Mouse (Mus musculus): Measurements from ENCODE around the gene Uty. TPM values are rescaled to one million over a fixed set of nuclear protein-coding genes. Genes with fewer than 3 reads are reported as not detected.

Uty gene
- total and polyA plus RNA-seq, 3 experiments = 7.4 to 115 (median 21.4) TPM

GRCm38 (mm10) chrY:1163054-1163453 is 82.5 kb downstream of the Uty start:
- H3K27ac ChIP-seq (ENCODE audit: control insufficient read depth, low read depth, low read length) = no peak overlapping the region
- no peak overlapping the region for H3K4me3 ChIP-seq (ENCODE audit: control insufficient read depth in 1 of 2, insufficient read depth in 1 of 2, low read depth in 2 of 2, low read length in 2 of 2)
- no peaks in the 10 kb centered on the region for H3K9me3 ChIP-seq (replicated peaks; ENCODE audit: insufficient read depth, low read length)
- no peaks in the 10 kb centered on the region for H3K27me3 ChIP-seq (ENCODE audit: control insufficient read depth in 1 of 2, insufficient read depth in 2 of 2, low read length in 2 of 2)
- no peak overlapping the region for H3K9ac ChIP-seq (ENCODE audit: control insufficient read depth, low read depth, low read length, poor library complexity, severe bottlenecking)
- H3K79me2 ChIP-seq (ENCODE audit: control insufficient read depth, insufficient read depth, low read length, poor library complexity) = no peaks in the 10 kb centered on the region
- H3K36me3 ChIP-seq (ENCODE audit: control insufficient read depth in 1 of 2, insufficient read depth in 2 of 2, low read length in 2 of 2) = peaks cover 0 to 36% of the 10 kb centered on the region in 2 experiments; a peak in 3 of 4 replicates
- DNase-seq (ENCODE audit: low read depth, low spot score) = peak; percentile 28
- no peak for TF ChIP-seq USF1 (IDR thresholded peaks at IDR 0.05; ENCODE audit: low read depth, low read length)
- no peak for TF ChIP-seq UBTF (IDR thresholded peaks at IDR 0.05; ENCODE audit: borderline replicate concordance, insufficient read depth, low read depth, low read length)
- TF ChIP-seq TAL1 (IDR thresholded peaks at IDR 0.05; ENCODE audit: low read length) = no peak
- TF ChIP-seq E2F4 (IDR thresholded peaks at IDR 0.05; ENCODE audit: borderline replicate concordance, low read depth, low read length) = no peak
- no peak for TF ChIP-seq BHLHE40 (IDR thresholded peaks at IDR 0.05; ENCODE audit: borderline replicate concordance, low read depth, low read length)
- H3K4me1 ChIP-seq (ENCODE audit: control insufficient read depth in 1 of 2, insufficient read depth in 2 of 2, low read length in 2 of 2) = peaks cover 0 to 2% of the 10 kb centered on the region in 2 experiments; a peak in 1 of 4 replicates

GRCm38 (mm10) chrY:1116153-1116552 is 129.4 kb downstream of the Uty start:
- no peaks in the 10 kb centered on the region for H3K27me3 ChIP-seq (ENCODE audit: control insufficient read depth in 1 of 2, insufficient read depth in 2 of 2, low read length in 2 of 2)
- TF ChIP-seq TBP (IDR thresholded peaks at IDR 0.05; ENCODE audit: low read depth, low read length) (no peak), BHLHE40 (IDR thresholded peaks at IDR 0.05; ENCODE audit: borderline replicate concordance, low read depth, low read length) (no peak), SIN3A (IDR thresholded peaks at IDR 0.05; ENCODE audit: low read length) (no peak), GABPA (IDR thresholded peaks at IDR 0.05; ENCODE audit: low read depth, low read length) (no peak), MYC (IDR thresholded peaks at IDR 0.05; ENCODE audit: low read depth, low read length) (no peak), ZKSCAN1 (IDR thresholded peaks at IDR 0.05; ENCODE audit: low read depth, low read length) (no peak)
- no peaks in the 10 kb centered on the region for H3K79me2 ChIP-seq (ENCODE audit: control insufficient read depth, insufficient read depth, low read length, poor library complexity)
- no peaks in the 10 kb centered on the region for H3K4me1 ChIP-seq (ENCODE audit: control insufficient read depth in 1 of 2, insufficient read depth in 2 of 2, low read length in 2 of 2)
- no peaks in the 10 kb centered on the region for H3K9me3 ChIP-seq (replicated peaks; ENCODE audit: insufficient read depth, low read length)
- H3K27ac ChIP-seq (ENCODE audit: control insufficient read depth, low read depth, low read length) = no peak overlapping the region
- H3K36me3 ChIP-seq (ENCODE audit: control insufficient read depth in 1 of 2, insufficient read depth in 2 of 2, low read length in 2 of 2) = peaks cover 0 to 10% of the 10 kb centered on the region in 2 experiments; a peak in 2 of 4 replicates
- DNase-seq (ENCODE audit: low read depth, low spot score) = no peak
- H3K4me3 ChIP-seq (ENCODE audit: control insufficient read depth in 1 of 2, insufficient read depth in 1 of 2, low read depth in 2 of 2, low read length in 2 of 2) = no peak overlapping the region
- no peak overlapping the region for H3K9ac ChIP-seq (ENCODE audit: control insufficient read depth, low read depth, low read length, poor library complexity, severe bottlenecking)

GRCm38 (mm10) chrY:1114016-1114415 is 131.5 kb downstream of the Uty start:
- H3K27ac ChIP-seq (ENCODE audit: control insufficient read depth, low read depth, low read length) = no peak overlapping the region
- H3K4me1 ChIP-seq (ENCODE audit: control insufficient read depth in 1 of 2, insufficient read depth in 2 of 2, low read length in 2 of 2) = no peaks in the 10 kb centered on the region
- no peak overlapping the region for H3K9ac ChIP-seq (ENCODE audit: control insufficient read depth, low read depth, low read length, poor library complexity, severe bottlenecking)
- peaks cover 0 to 9% of the 10 kb centered on the region in 2 experiments; a peak in 2 of 4 replicates for H3K36me3 ChIP-seq (ENCODE audit: control insufficient read depth in 1 of 2, insufficient read depth in 2 of 2, low read length in 2 of 2)
- H3K79me2 ChIP-seq (ENCODE audit: control insufficient read depth, insufficient read depth, low read length, poor library complexity) = no peaks in the 10 kb centered on the region
- DNase-seq (ENCODE audit: low read depth, low spot score) = no peak
- no peaks in the 10 kb centered on the region for H3K9me3 ChIP-seq (replicated peaks; ENCODE audit: insufficient read depth, low read length)
- no peaks in the 10 kb centered on the region for H3K27me3 ChIP-seq (ENCODE audit: control insufficient read depth in 1 of 2, insufficient read depth in 2 of 2, low read length in 2 of 2)
- TF ChIP-seq MAX (IDR thresholded peaks at IDR 0.05; ENCODE audit: low read length) = no peak
- TF ChIP-seq ELF1 (IDR thresholded peaks at IDR 0.05; ENCODE audit: low read depth, low read length) = no peak
- TF ChIP-seq GABPA (IDR thresholded peaks at IDR 0.05; ENCODE audit: low read depth, low read length) = no peak
- TF ChIP-seq MYB (IDR thresholded peaks at IDR 0.05; ENCODE audit: low read depth, low read length) = no peak
- no peak for TF ChIP-seq HCFC1 (IDR thresholded peaks at IDR 0.05; ENCODE audit: low read depth, low read length)
- TF ChIP-seq CTCF (IDR thresholded peaks at IDR 0.05 in 2 of 3, conservative IDR thresholded peaks at IDR 0.05 in 1 of 3; ENCODE audit: control insufficient read depth in 1 of 3, insufficient read depth in 1 of 3, low read depth in 2 of 3, low read length in 3 of 3, poor library complexity in 1 of 3, severe bottlenecking in 1 of 3) = no peak
- TF ChIP-seq CHD2 (IDR thresholded peaks at IDR 0.05; ENCODE audit: low read length) = no peak
- no peak for TF ChIP-seq ZKSCAN1 (IDR thresholded peaks at IDR 0.05; ENCODE audit: low read depth, low read length)
- no peak for TF ChIP-seq TAL1 (IDR thresholded peaks at IDR 0.05; ENCODE audit: low read length)
- no peak for TF ChIP-seq JUND (IDR thresholded peaks at IDR 0.05; ENCODE audit: low read depth, low read length)
- TF ChIP-seq MXI1 (IDR thresholded peaks at IDR 0.05; ENCODE audit: low read depth, low read length) = no peak
- TF ChIP-seq BHLHE40 (IDR thresholded peaks at IDR 0.05; ENCODE audit: borderline replicate concordance, low read depth, low read length) = no peak
- no peak for TF ChIP-seq GATA1 (IDR thresholded peaks at IDR 0.05; ENCODE audit: low read depth, low read length)
- TF ChIP-seq NRF1 (IDR thresholded peaks at IDR 0.05; ENCODE audit: insufficient read depth, low read depth, low read length, poor library complexity, severe bottlenecking) = no peak
- no peak for TF ChIP-seq ZC3H11A (IDR thresholded peaks at IDR 0.05; ENCODE audit: low read depth, low read length)
- no peak for TF ChIP-seq RCOR1 (IDR thresholded peaks at IDR 0.05; ENCODE audit: low read depth, low read length)
- TF ChIP-seq POLR2AphosphoS5 (IDR thresholded peaks at IDR 0.05; ENCODE audit: borderline replicate concordance, low read depth, low read length) = no peak
- no peak overlapping the region for H3K4me3 ChIP-seq (ENCODE audit: control insufficient read depth in 1 of 2, insufficient read depth in 1 of 2, low read depth in 2 of 2, low read length in 2 of 2)
